Mouse (Mus musculus) embryonic facial prominence, embryonic 12.5 days (tissue): ENCODE data around the gene Ccdc47. TPM values are rescaled to one million over a fixed set of nuclear protein-coding genes. Genes with fewer than 3 reads are reported as not detected.

Experiments used
- ATAC-seq: fragments of 200-750 bp; cut with Nextera tagmentation; 2 replicates; pipeline ENCODE4 v1.8.0; 2017; ENCODE audit not compliant: insufficient number of reproducible peaks, insufficient read depth, low FRiP score, low TSS enrichment
- H3K27ac ChIP-seq: fragments of 300-500 bp; sonication (generic); 2 replicates; pipeline ENCODE4 v1.5.1; 2016; ENCODE audit warnings: mild to moderate bottlenecking
- H3K27me3 ChIP-seq: fragments of 300-500 bp; sonication (generic); 2 replicates; pipeline ENCODE4 v1.6.1; 2016; ENCODE audit warnings: mild to moderate bottlenecking, moderate library complexity
- H3K36me3 ChIP-seq: fragments of 300-500 bp; sonication (generic); 2 replicates; pipeline ENCODE4 v1.6.1; 2016; ENCODE audit warnings: mild to moderate bottlenecking
- H3K4me1 ChIP-seq: fragments of 300-500 bp; sonication (generic); 2 replicates; pipeline ENCODE4 v1.6.1; 2016
- H3K4me2 ChIP-seq: fragments of 300-500 bp; sonication (generic); replicated peaks from 2 replicates; pipeline ENCODE4 v1.6.1; 2016; ENCODE audit warnings: mild to moderate bottlenecking, moderate library complexity
- H3K4me3 ChIP-seq: fragments of 300-500 bp; sonication (generic); 2 replicates; pipeline ENCODE4 v1.5.1; 2016; ENCODE audit warnings: mild to moderate bottlenecking
- H3K9ac ChIP-seq: fragments of 300-500 bp; sonication (generic); 2 replicates; pipeline ENCODE4 v1.6.1; 2016; ENCODE audit warnings: mild to moderate bottlenecking, moderate library complexity
- H3K9me3 ChIP-seq: fragments of 300-500 bp; sonication (generic); 2 replicates; pipeline ENCODE4 v1.6.1; 2016; ENCODE audit warnings: mild to moderate bottlenecking, moderate library complexity
- WGBS: fragments of 180-500 bp; shearing (Covaris S2); methylation state at CpG from one replicate; pipeline ENCODE4 v1.1.7; 2016; 5-methylcytosine and 5-hydroxymethylcytosine counted together
- polyA plus RNA-seq: library from polyadenylated mRNA; unstranded; fragments of >200 nt; fragmentation: Nextera tagmentation; extraction: Ambion mirVana; gene quantifications from 2 replicates; pipeline ENCODE4 v1.2.1, GENCODE M21; 2016

Gene Ccdc47
- polyA plus RNA-seq, 1 experiment from 2014 or later, result 81.7 TPM

DNA sequence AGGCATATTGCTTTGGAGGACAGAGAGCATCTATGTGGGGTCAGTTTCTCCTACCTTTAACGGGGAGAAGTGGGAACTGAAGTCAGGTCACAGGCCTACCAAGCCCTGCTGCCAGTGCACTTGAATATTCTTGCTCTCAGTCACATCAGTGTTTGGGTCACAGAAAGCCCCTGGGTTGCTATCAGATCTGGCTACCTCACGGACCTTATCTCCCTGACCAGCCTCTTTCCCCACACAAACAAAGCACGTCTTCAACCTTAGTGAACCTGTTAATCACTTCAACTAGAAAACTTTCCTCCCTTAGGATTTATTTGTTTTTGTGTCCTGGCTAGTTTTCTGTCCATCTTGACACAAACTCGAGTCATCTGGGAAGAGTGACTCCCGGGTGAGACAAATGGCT is 39.8 kb downstream of the Ccdc47 start:
- no peak overlapping the region for H3K27ac ChIP-seq
- WGBS, result 91% methylated on average over 5 of the region's 5 CpGs
- no peak for ATAC-seq
- 0 out of 2 replicates have a peak, but pooled peaks cover 4% of the 10 kb centered on the region for H3K36me3 ChIP-seq
- no peaks in the 10 kb centered on the region; the same call in 1 of the 2 replicates for H3K4me1 ChIP-seq
- no peak overlapping the region for H3K4me3 ChIP-seq
- H3K9ac ChIP-seq, result no peak overlapping the region
- no peaks in the 10 kb centered on the region for H3K27me3 ChIP-seq
- no peaks in the 10 kb centered on the region for H3K9me3 ChIP-seq
- H3K4me2 ChIP-seq, result no peak overlapping the region

DNA sequence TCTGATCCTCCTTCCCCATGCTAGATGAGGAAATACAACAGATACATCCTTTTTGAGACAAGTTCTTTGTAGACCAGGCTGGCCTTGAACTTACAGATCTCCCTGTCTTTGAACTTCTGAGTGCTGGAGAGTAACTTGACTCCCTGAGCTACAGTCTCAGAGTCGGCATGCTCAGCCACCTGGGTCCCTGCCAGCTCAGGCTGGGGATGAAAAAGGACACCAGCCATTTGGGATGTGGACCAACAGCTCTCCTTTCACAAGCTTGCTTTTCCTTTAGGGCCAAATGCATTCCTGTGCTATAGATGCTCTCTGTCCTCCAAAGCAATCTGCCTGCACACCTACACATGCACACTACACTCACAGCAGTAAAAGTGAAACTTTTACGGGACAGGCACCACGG is 41.1 kb downstream of the Ccdc47 start:
- Histone ChIP-seq H3K36me3 (peaks cover 8% of the 10 kb centered on the region), H3K4me3 (no peak overlapping the region), H3K27me3 (no peaks in the 10 kb centered on the region), H3K4me2 (no peak overlapping the region), H3K4me1 (no peaks in the 10 kb centered on the region; the same call in 1 of the 2 replicates), H3K9ac (no peak overlapping the region), H3K9me3 (no peaks in the 10 kb centered on the region), H3K27ac (no peak overlapping the region)
- WGBS, result 57% methylated on average over 3 of the region's 3 CpGs
- no peak for ATAC-seq

DNA sequence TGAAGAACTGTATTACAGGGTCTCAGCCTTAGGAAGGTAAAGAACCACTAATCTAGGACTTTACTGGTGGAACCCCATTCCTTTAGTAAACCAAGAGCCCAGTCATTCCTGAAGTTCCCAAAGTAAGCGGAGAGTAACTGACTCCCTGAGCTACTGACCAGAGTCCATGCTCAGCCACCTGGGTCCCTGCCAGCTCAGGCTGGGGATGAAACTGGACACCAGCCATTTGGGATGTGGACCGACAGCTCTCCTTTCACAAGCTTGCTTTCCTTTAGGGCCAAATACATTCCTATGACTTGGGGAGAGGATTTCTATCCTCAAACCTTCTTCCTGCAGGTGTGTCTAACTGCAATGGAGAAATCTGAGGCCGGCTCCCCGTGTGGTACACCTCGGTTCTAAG is 41.8 kb downstream of the Ccdc47 start:
- no peak for ATAC-seq
- H3K27ac ChIP-seq, result no peak overlapping the region
- 67% methylated on average over 5 of the region's 5 CpGs for WGBS

DNA sequence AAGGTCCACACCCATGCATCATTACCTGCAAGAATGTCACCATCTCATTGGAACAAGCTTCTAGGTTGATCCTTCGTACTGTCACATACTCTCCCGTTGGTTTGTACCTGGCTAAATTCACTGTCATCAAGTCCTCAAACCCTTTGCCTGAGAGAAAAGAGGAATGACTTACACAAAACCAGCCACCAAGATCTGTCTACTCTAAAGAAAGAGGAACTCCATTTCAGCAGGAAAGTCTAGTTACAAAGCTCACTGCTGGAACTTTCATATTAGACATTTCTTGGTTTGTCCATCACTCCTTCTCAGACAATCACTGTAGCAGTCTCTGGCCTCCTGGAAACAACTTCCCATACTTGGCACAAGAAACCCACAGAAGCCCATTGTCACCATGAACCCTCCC is 42.9 kb downstream of the Ccdc47 start:
- 87% methylated on average over 2 of the region's 2 CpGs for WGBS
- Histone ChIP-seq H3K27me3 (no peaks in the 10 kb centered on the region), H3K9me3 (no peaks in the 10 kb centered on the region), H3K4me1 (no peaks in the 10 kb centered on the region), H3K4me3 (no peak overlapping the region), H3K9ac (no peak overlapping the region), H3K36me3 (peaks cover 13% of the 10 kb centered on the region), H3K4me2 (no peak overlapping the region), H3K27ac (no peak overlapping the region)
- no peak for ATAC-seq

More for the DNA sequence above, 41.8 kb downstream of the Ccdc47 start:
- H3K4me2 ChIP-seq, result no peak overlapping the region
- H3K4me1 ChIP-seq, result no peaks in the 10 kb centered on the region
- no peaks in the 10 kb centered on the region for H3K9me3 ChIP-seq
- no peaks in the 10 kb centered on the region for H3K27me3 ChIP-seq
- no peak overlapping the region for H3K9ac ChIP-seq
- H3K36me3 ChIP-seq, result peaks cover 11% of the 10 kb centered on the region
- no peak overlapping the region for H3K4me3 ChIP-seq

DNA sequence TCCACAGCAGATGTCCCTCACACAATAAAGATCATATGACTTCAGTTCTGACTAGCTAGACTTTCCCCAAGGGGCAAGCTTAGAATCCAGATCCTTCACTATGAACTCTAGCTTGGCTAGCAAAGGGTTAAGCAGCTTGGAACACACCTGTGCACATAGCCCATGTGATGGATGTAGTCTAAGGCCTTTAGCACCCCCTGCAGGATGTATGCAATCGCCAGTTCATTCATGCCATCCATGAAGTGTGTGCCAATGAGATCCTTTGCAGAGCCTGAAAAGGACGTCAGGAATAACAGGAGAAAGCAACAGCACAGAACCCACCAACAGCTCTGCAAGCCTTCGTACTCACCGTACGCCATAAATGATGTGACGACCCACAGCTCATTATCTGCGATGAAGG is 45.3 kb downstream of the Ccdc47 start:
- Histone ChIP-seq H3K36me3 (peaks cover 33% of the 10 kb centered on the region), H3K9ac (no peak overlapping the region), H3K4me1 (no peaks in the 10 kb centered on the region), H3K4me3 (no peak overlapping the region), H3K27ac (no peak overlapping the region), H3K4me2 (no peak overlapping the region), H3K27me3 (no peaks in the 10 kb centered on the region), H3K9me3 (no peaks in the 10 kb centered on the region)
- ATAC-seq, result no peak
- 79% methylated on average over 7 of the region's 7 CpGs for WGBS

DNA sequence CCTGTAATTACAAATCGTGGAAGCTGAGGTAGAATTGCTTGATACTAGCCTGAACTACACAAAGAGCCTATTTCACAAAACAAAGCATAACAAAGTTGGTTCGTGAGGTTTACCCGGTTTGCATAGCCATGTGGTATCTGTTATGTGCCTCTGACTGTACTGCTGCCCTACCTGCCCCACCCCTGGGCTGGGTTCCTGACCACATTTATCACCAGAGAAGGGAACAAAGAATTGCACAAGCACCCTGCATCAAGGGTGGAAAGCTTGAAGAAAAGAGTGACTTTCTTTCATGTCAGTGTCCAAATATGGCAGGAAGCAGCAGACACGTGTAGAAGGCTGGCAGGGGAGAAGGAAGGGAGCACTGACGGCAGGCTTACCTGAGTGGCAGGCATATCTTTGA is 48.7 kb downstream of the Ccdc47 start:
- no peaks in the 10 kb centered on the region for H3K27me3 ChIP-seq
- H3K4me1 ChIP-seq, result no peaks in the 10 kb centered on the region
- ATAC-seq, result no peak
- no peaks in the 10 kb centered on the region for H3K9me3 ChIP-seq
- H3K4me3 ChIP-seq, result no peak overlapping the region
- 77% methylated on average over 5 of the region's 5 CpGs for WGBS
- H3K36me3 ChIP-seq, result peaks cover 64% of the 10 kb centered on the region
- H3K27ac ChIP-seq, result no peak overlapping the region
- H3K4me2 ChIP-seq, result no peak overlapping the region
- H3K9ac ChIP-seq, result no peak overlapping the region

DNA sequence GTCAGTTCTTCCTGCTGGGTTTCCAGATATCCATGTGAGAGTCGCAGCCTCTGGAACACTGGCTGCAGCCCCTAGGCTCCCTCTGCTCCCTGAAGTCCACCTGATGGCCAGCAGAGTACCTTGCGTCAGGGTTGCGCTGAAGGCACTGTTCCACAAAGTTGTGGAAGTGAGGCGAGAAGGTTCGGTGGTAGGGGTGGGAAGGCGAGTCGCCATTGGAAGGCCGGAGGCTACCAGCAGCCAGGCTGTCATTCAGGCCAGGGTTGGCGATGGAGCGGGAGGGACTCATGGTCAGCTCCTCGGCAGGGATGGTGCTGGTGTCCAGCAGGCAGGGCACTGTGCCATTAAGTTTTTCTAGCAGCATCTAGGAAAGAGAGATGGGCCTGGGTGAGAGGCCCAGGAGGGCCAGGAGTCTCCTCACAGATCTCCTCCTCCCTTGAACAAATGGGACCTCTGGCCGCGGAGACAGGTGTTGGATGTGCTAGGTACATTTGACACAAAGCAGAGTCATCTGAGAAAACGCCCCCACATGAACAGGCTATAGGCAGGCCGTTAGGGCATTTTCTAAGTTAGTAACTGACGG is 51.5 kb downstream of the Ccdc47 start:
- Histone ChIP-seq H3K4me2 (no peak overlapping the region), H3K9ac (0 out of 2 replicates have a peak overlapping the region, but pooled peaks have one; percentile 4), H3K27ac (no peak overlapping the region), H3K4me1 (peaks cover 16% of the 10 kb centered on the region), H3K4me3 (no peak overlapping the region), H3K9me3 (no peaks in the 10 kb centered on the region), H3K36me3 (peaks cover 52% of the 10 kb centered on the region), H3K27me3 (no peaks in the 10 kb centered on the region)
- WGBS, result 92% methylated on average over 16 of the region's 16 CpGs
- ATAC-seq, result no peak

DNA sequence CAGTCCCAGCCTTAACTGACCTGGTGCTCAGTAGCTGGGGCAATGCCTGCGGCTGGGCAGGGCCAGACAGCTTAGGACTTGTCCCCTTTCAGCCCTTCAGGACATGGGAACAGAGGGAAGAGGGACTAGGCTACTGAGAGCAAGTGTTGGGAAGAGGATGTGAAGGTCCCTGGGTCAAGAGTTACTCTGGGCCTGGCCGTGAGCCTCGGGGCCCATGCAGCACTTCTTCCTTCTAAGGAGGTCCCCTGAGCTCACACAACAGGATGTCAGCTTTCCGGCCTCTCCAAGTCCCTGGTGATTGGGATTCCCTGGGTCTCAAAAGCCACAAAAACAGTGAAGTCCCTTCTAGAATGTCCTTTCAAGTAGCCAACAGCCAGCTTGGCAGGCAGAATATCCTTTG is 52.6 kb downstream of the Ccdc47 start:
- H3K27me3 ChIP-seq, result no peaks in the 10 kb centered on the region
- no peak overlapping the region for H3K4me3 ChIP-seq
- ATAC-seq, result no peak
- no peaks in the 10 kb centered on the region for H3K9me3 ChIP-seq
- H3K4me2 ChIP-seq, result no peak overlapping the region
- H3K27ac ChIP-seq, result no peak overlapping the region
- no peak overlapping the region for H3K9ac ChIP-seq
- H3K36me3 ChIP-seq, result peaks cover 58% of the 10 kb centered on the region
- WGBS, result 74% methylated on average over 4 of the region's 4 CpGs
- peaks cover 22% of the 10 kb centered on the region for H3K4me1 ChIP-seq

DNA sequence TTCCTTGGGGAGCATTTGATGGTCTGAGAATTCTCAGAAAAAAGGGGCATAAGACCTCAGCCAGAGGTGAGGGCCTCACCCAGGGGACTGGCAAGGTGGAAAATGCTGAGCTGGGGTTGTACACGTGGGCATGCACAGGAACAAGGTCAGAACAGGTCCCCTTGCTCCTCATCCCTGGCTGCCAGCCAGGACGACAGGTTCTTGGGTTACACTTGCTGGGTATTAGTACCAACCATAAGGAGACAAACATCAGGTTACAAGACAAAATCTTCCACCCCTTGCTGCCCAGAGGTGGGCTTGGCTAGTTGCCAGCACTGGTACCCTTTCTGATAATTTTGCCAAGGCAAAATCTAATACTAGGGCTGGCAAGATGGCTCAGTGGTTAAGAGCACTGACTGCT is 53.9 kb downstream of the Ccdc47 start:
- Histone ChIP-seq H3K36me3 (peaks cover 60% of the 10 kb centered on the region), H3K27ac (0 out of 2 replicates have a peak overlapping the region, but pooled peaks have one; percentile 99), H3K4me1 (peaks cover 29% of the 10 kb centered on the region), H3K27me3 (no peaks in the 10 kb centered on the region), H3K9me3 (no peaks in the 10 kb centered on the region), H3K4me2 (no peak overlapping the region), H3K4me3 (no peak overlapping the region), H3K9ac (no peak overlapping the region)
- no peak for ATAC-seq
- WGBS, result 74% methylated on average over 2 of the region's 2 CpGs

DNA sequence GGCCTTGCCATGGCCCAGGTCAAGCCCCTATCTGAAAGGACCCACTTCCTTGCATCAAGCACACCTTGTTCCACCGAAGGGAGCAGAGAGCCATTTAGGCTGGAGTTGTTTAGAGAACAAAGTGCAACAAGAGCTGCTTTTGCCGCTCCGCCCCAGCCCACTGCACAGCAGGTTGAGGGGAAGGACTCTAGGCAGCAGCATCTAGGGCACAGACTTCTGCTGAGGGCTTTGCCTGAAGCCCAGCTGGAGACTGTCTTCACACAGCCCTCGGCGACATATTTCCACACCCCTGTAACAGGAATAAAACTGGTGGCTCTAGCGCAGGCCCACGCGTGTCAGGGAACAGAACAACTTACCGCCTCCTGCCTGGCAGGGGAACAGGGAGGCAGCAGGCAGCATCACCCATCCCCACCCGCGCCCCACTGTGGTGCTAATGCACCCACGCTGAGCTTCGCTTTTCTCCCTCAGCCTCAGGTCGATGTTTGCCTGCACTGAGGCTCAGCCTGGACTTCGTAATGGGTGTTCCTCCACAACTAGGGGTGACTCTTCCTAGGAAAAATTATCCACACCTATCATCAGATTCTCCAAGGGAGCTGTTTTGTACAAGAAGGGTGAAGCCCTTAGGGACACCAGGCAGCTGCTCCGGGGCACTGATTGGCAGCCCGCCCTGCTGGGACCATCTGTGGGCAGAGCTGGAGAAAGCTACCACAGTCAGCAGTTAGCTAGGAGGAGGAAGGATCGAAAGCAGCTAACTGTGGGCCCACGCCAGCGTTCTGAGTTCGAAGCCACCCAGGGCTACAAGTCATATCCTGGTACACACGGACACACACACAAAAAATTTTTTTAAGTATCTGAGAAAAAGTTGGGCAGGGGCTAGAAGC is 55.1 kb downstream of the Ccdc47 start, which contains the start of the genes Gm10840 and Limd2:
Gene Gm10840 (plus strand): TSS at position 10 of the 881 bp plus-strand sequence.
Gene Limd2 (minus strand): TSS at position 20 of the 881 bp plus-strand sequence.
- Histone ChIP-seq H3K27me3 (no peaks in the 10 kb centered on the region), H3K9ac (peak within 1 kb of the TSS; percentile 98), H3K27ac (peak within 1 kb of the TSS; percentile 99), H3K9me3 (no peaks in the 10 kb centered on the region), H3K36me3 (peaks cover 62% of the 10 kb centered on the region), H3K4me1 (peaks cover 39% of the 10 kb centered on the region), H3K4me2 (peak within 1 kb of the TSS; percentile 92), H3K4me3 (peak within 1 kb of the TSS; percentile 87)
- ATAC-seq, result peak; percentile 2
- WGBS, result 26% methylated on average over 22 of the region's 22 CpGs

DNA sequence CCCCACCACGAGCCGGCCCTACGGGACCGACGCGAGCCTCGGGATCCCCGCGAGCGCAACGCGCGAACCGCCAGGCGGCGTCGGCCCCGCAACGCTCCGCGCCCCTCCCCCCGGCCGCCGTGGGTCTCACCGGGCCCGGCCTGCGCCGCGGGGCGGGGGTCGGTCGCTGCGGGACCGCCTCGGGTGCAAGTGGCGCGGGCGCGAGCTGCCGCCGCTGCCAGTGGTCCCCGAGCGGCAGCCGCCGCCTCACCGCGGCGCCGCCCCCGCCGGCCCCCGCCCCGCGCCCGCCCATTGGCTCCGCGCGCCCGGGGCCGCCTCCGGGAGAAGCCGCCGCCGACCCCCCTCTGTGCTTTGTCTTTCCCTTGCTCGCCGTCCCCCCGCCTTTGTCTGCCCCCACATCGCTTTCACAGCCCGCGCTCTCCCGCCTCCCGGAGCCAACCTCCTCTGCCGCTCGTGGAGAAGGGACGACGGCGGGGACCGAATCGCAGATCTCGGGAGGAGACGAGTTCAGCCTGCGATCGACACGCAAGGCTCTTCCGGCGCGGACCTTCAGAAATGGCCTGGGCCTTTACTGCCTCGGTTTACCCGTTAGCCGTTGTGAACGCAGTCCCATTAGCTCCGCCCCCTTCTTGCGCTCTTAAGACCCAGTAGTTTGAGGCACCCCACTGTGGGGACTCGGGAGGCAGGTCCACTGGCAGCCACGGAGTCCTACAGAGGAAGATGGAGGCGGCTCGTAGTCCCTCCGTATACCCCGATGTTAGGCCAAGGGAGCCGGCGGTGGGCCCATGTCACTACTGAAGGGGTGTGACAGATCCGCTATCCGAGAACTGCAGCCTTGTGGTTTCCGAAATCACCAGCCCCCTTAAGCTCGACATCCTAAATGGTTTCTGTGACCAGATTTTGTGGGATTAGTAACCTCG is 56.0 kb downstream of the Ccdc47 start:
- Histone ChIP-seq H3K9ac (peak overlapping the region; percentile 98), H3K4me1 (peaks cover 41% of the 10 kb centered on the region)
- 1% methylated on average over 49 of the region's 106 CpGs for WGBS

More for the DNA sequence above, 56.0 kb downstream of the Ccdc47 start:
- no peaks in the 10 kb centered on the region for H3K27me3 ChIP-seq
- H3K27ac ChIP-seq, result peak overlapping the region; percentile 99
- ATAC-seq, result peak; percentile 57
- H3K36me3 ChIP-seq, result peaks cover 63% of the 10 kb centered on the region
- peak overlapping the region; percentile 92 for H3K4me2 ChIP-seq
- H3K4me3 ChIP-seq, result peak overlapping the region; percentile 87
- no peaks in the 10 kb centered on the region for H3K9me3 ChIP-seq
